Mouse (Mus musculus) ES-Bruce4 (cell line): ENCODE data around the gene Mst1.

Experiments used
- CTCF ChIP-seq: IDR thresholded peaks from one replicate; pipeline ENCODE4 v1.8.1; 2011; ENCODE audit warnings: low read depth, low read length
- EP300 ChIP-seq: IDR thresholded peaks from 2 replicates; pipeline ENCODE4 v1.6.1; 2011; ENCODE audit warnings: low read depth, low read length; ENCODE audit not compliant: insufficient read depth
- POLR2A ChIP-seq: IDR thresholded peaks from one replicate; pipeline ENCODE4 v1.8.1; 2011; ENCODE audit warnings: low read length; ENCODE audit not compliant: insufficient read depth

DNA sequence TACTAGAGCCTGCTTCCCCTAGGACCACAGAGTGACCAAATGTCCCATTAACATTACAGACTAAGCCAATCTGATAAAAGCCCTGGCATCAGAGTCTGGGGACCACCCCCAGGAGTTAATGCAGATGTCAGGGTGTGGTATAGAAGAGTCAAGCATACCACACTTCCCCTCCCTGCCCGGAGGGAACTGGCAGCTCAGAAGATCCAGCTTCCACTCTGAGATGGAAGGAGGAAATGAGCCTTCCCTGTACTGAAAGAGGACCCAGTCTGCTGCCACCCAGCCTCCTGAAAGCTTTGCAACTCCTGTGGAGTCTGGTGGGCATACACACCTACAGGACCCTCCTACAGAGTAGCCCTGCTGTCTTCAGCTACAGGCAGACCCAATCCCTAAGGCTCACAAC, 25.2 kb upstream of the Mst1 start:
- TF ChIP-seq CTCF (no peak), POLR2A (no peak), EP300 (no peak)
